Mouse (Mus musculus) lung, adult 2 months (tissue): Measurements from ENCODE around the gene Rraga.

Source experiments
- CTCF ChIP-seq: fragments of 200-500 bp; IDR thresholded peaks from 2 replicates; pipeline ENCODE4 v1.5.1; 2011; ENCODE audit warnings: mild to moderate bottlenecking, low read length, control low read depth; ENCODE audit not compliant: insufficient read depth
- POLR2A ChIP-seq: fragments of 200-500 bp; IDR thresholded peaks from 2 replicates; pipeline ENCODE4 v1.6.1; 2011; ENCODE audit warnings: low read depth, mild to moderate bottlenecking, control low read depth, low read length, borderline replicate concordance; ENCODE audit errors: extremely low read depth

GRCm38 (mm10) chr4:86574939-86575282 is 557 bp upstream of the Rraga start:
- no peak for TF ChIP-seq CTCF
- no peak for TF ChIP-seq POLR2A
